Mouse (Mus musculus) heart, embryonic 15.5 days (tissue): ENCODE results near the gene Npcd. TPM values are rescaled to one million over a fixed set of nuclear protein-coding genes. Genes with fewer than 3 reads are reported as not detected.

Experiments
- ATAC-seq: fragments of 200-750 bp; cut with Nextera tagmentation; replicated peaks from 2 replicates; pipeline ENCODE4 v1.8.0; 2017; ENCODE audit warnings: low read depth, moderate TSS enrichment; ENCODE audit not compliant: insufficient number of reproducible peaks, insufficient read depth, low FRiP score
- H3K27ac ChIP-seq: fragments of 300-500 bp; sonication (generic); 2 replicates; pipeline ENCODE4 v1.5.1; 2015; ENCODE audit warnings: mild to moderate bottlenecking, inconsistent platforms
- H3K27me3 ChIP-seq: fragments of 300-500 bp; sonication (generic); 2 replicates; pipeline ENCODE4 v1.6.1; 2015; ENCODE audit warnings: inconsistent platforms
- H3K36me3 ChIP-seq: fragments of 300-500 bp; sonication (generic); 2 replicates; pipeline ENCODE4 v1.6.1; 2015; ENCODE audit warnings: mild to moderate bottlenecking, inconsistent platforms
- H3K4me1 ChIP-seq: fragments of 300-500 bp; sonication (generic); replicated peaks from 2 replicates; pipeline ENCODE4 v1.6.1; 2015; ENCODE audit warnings: inconsistent platforms
- H3K4me2 ChIP-seq: fragments of 300-500 bp; sonication (generic); 2 replicates; pipeline ENCODE4 v1.6.1; 2015; ENCODE audit warnings: inconsistent platforms, mild to moderate bottlenecking, moderate library complexity
- H3K4me3 ChIP-seq: fragments of 300-500 bp; sonication (generic); 2 replicates; pipeline ENCODE4 v1.5.1; 2015; ENCODE audit warnings: mild to moderate bottlenecking, inconsistent platforms
- H3K9ac ChIP-seq: fragments of 300-500 bp; sonication (generic); 2 replicates; pipeline ENCODE4 v1.6.1; 2015; ENCODE audit warnings: mild to moderate bottlenecking, inconsistent platforms
- H3K9me3 ChIP-seq: fragments of 300-500 bp; sonication (generic); replicated peaks from 2 replicates; pipeline ENCODE4 v1.6.1; 2016; ENCODE audit warnings: inconsistent platforms
- WGBS: fragments of 180-500 bp; shearing (Covaris S2); methylation state at CpG from one replicate; pipeline ENCODE4 v1.1.7; 2015; ENCODE audit warnings: mixed read lengths; 5-methylcytosine and 5-hydroxymethylcytosine counted together
- polyA plus RNA-seq: library from polyadenylated mRNA; unstranded; fragments of >200 nt; fragmentation: Nextera tagmentation; extraction: Ambion mirVana; gene quantifications from 2 replicates; pipeline ENCODE4 v1.2.1, GENCODE M21; 2015

Gene Npcd
- polyA plus RNA-seq, 1 experiment from 2014 or later: not detected

GRCm38 (mm10) chr15:79859821-79860220, 25.8 kb upstream of the Npcd start:
- WGBS: 82% methylated on average over 9 of the region's 9 CpGs
- H3K4me3 ChIP-seq: no peak overlapping the region
- no peaks in the 10 kb centered on the region for H3K36me3 ChIP-seq
- H3K9ac ChIP-seq: no peak overlapping the region
- no peak overlapping the region for H3K4me2 ChIP-seq
- H3K27ac ChIP-seq: no peak overlapping the region
- no peak for ATAC-seq
- no peaks in the 10 kb centered on the region for H3K27me3 ChIP-seq
- H3K9me3 ChIP-seq: no peaks in the 10 kb centered on the region
- 0 out of 2 replicates have a peak, but pooled peaks cover 4% of the 10 kb centered on the region for H3K4me1 ChIP-seq

- H3K27me3 ChIP-seq: no peaks in the 10 kb centered on the region
- no peak overlapping the region for H3K27ac ChIP-seq
- no peak overlapping the region for H3K4me3 ChIP-seq
- no peaks in the 10 kb centered on the region for H3K36me3 ChIP-seq
- H3K4me2 ChIP-seq: no peak overlapping the region
- H3K9ac ChIP-seq: no peak overlapping the region
- no peaks in the 10 kb centered on the region for H3K9me3 ChIP-seq
- ATAC-seq: peak; percentile 58; the same call in 1 of the 2 replicates
- 0 out of 2 replicates have a peak, but pooled peaks cover 4% of the 10 kb centered on the region for H3K4me1 ChIP-seq
- 47% methylated on average over 5 of the region's 5 CpGs for WGBS
Measured at GRCm38 (mm10) chr15:79858979-79859378, 24.9 kb upstream of the Npcd start.

GRCm38 (mm10) chr15:79850143-79850542, 16.1 kb upstream of the Npcd start:
- WGBS: 89% methylated on average over 2 of the region's 2 CpGs
- Histone ChIP-seq H3K4me2 (no peak overlapping the region), H3K9ac (no peak overlapping the region), H3K27me3 (no peaks in the 10 kb centered on the region), H3K27ac (no peak overlapping the region), H3K36me3 (no peaks in the 10 kb centered on the region), H3K4me1 (peaks cover 12% of the 10 kb centered on the region), H3K4me3 (no peak overlapping the region), H3K9me3 (no peaks in the 10 kb centered on the region)
- no peak for ATAC-seq

GRCm38 (mm10) chr15:79847100-79847499, 13.1 kb upstream of the Npcd start:
- H3K4me1 ChIP-seq: peaks cover 12% of the 10 kb centered on the region
- H3K9ac ChIP-seq: no peak overlapping the region
- peak overlapping the region; percentile 43 for H3K27ac ChIP-seq
- H3K36me3 ChIP-seq: no peaks in the 10 kb centered on the region
- WGBS: 23% methylated on average over 5 of the region's 5 CpGs
- H3K4me2 ChIP-seq: no peak overlapping the region
- ATAC-seq: peak; percentile 62; the same call in 1 of the 2 replicates
- no peak overlapping the region for H3K4me3 ChIP-seq
- no peaks in the 10 kb centered on the region for H3K27me3 ChIP-seq
- no peaks in the 10 kb centered on the region for H3K9me3 ChIP-seq

- H3K4me2 ChIP-seq: no peak overlapping the region
- 64% methylated on average over 4 of the region's 4 CpGs for WGBS
Measured at GRCm38 (mm10) chr15:79845986-79846385, 11.9 kb upstream of the Npcd start.

GRCm38 (mm10) chr15:79842985-79843384, 8.9 kb upstream of the Npcd start:
- no peak for ATAC-seq
- Histone ChIP-seq H3K4me1 (peaks cover 12% of the 10 kb centered on the region), H3K27ac (no peak overlapping the region), H3K9ac (no peak overlapping the region), H3K27me3 (peaks cover 6% of the 10 kb centered on the region; the same call in 1 of the 2 replicates), H3K36me3 (no peaks in the 10 kb centered on the region), H3K9me3 (no peaks in the 10 kb centered on the region), H3K4me2 (no peak overlapping the region), H3K4me3 (no peak overlapping the region)
- 80% methylated on average over 3 of the region's 3 CpGs for WGBS

More at GRCm38 (mm10) chr15:79845986-79846385, 11.9 kb upstream of the Npcd start:
- H3K36me3 ChIP-seq: no peaks in the 10 kb centered on the region
- H3K9ac ChIP-seq: no peak overlapping the region
- 0 out of 2 replicates have a peak, but pooled peaks cover 2% of the 10 kb centered on the region for H3K27me3 ChIP-seq
- H3K9me3 ChIP-seq: no peaks in the 10 kb centered on the region
- H3K4me3 ChIP-seq: no peak overlapping the region
- no peak for ATAC-seq
- H3K27ac ChIP-seq: no peak overlapping the region
- peaks cover 12% of the 10 kb centered on the region for H3K4me1 ChIP-seq

GRCm38 (mm10) chr15:79840281-79840680, 6.2 kb upstream of the Npcd start:
- ATAC-seq: no peak
- 50% methylated on average over 2 of the region's 2 CpGs for WGBS
- peaks cover 8% of the 10 kb centered on the region; the same call in 1 of the 2 replicates for H3K27me3 ChIP-seq

GRCm38 (mm10) chr15:79834881-79835260, 834 bp upstream of the Npcd start:
- Histone ChIP-seq H3K4me3 (peak overlapping the region; percentile 88; the same call in 1 of the 2 replicates), H3K27ac (peak overlapping the region; percentile 96), H3K9me3 (no peaks in the 10 kb centered on the region), H3K27me3 (peaks cover 3% of the 10 kb centered on the region; the same call in 1 of the 2 replicates), H3K36me3 (peaks cover 5% of the 10 kb centered on the region; the same call in 1 of the 2 replicates), H3K9ac (no peak overlapping the region), H3K4me2 (peak overlapping the region; percentile 82), H3K4me1 (peaks cover 36% of the 10 kb centered on the region)
- 59% methylated on average over 9 of the region's 9 CpGs for WGBS
- no peak for ATAC-seq

More at GRCm38 (mm10) chr15:79840281-79840680, 6.2 kb upstream of the Npcd start:
- Histone ChIP-seq H3K4me1 (no peaks in the 10 kb centered on the region), H3K27ac (no peak overlapping the region), H3K4me2 (no peak overlapping the region), H3K36me3 (no peaks in the 10 kb centered on the region), H3K4me3 (no peak overlapping the region), H3K9ac (no peak overlapping the region), H3K9me3 (no peaks in the 10 kb centered on the region)

- ATAC-seq: peak; percentile 45; the same call in 1 of the 2 replicates
- Histone ChIP-seq H3K9ac (peak overlapping the region; percentile 80), H3K27ac (peak overlapping the region; percentile 96), H3K4me1 (peaks cover 50% of the 10 kb centered on the region), H3K4me3 (peak overlapping the region; percentile 88), H3K4me2 (peak overlapping the region; percentile 82), H3K27me3 (0 out of 2 replicates have a peak, but pooled peaks cover 3% of the 10 kb centered on the region), H3K36me3 (peaks cover 7% of the 10 kb centered on the region; the same call in 1 of the 2 replicates), H3K9me3 (no peaks in the 10 kb centered on the region)
- WGBS: under 1% methylated on average over 41 of the region's 41 CpGs
Measured at GRCm38 (mm10) chr15:79833251-79834050, 586 bp downstream of the Npcd start.

- H3K36me3 ChIP-seq: peaks cover 15% of the 10 kb centered on the region; the same call in 1 of the 2 replicates
- no peaks in the 10 kb centered on the region for H3K9me3 ChIP-seq
- peaks cover 62% of the 10 kb centered on the region for H3K4me1 ChIP-seq
- peak overlapping the region; percentile 80 for H3K9ac ChIP-seq
- H3K4me2 ChIP-seq: peak overlapping the region; percentile 82
- H3K27ac ChIP-seq: peak overlapping the region; percentile 96
- ATAC-seq: no peak
- no peaks in the 10 kb centered on the region for H3K27me3 ChIP-seq
- 34% methylated on average over 18 of the region's 18 CpGs for whole genome bisulfite sequencing
- H3K4me3 ChIP-seq: peak overlapping the region; percentile 88
Measured at GRCm38 (mm10) chr15:79832064-79832900, 1.8 kb downstream of the Npcd start.

GRCm38 (mm10) chr15:79830388-79830787, 3.6 kb downstream of the Npcd start:
- no peaks in the 10 kb centered on the region for H3K27me3 ChIP-seq
- no peak overlapping the region for H3K27ac ChIP-seq
- H3K9me3 ChIP-seq: no peaks in the 10 kb centered on the region
- no peak overlapping the region for H3K4me3 ChIP-seq
- no peak overlapping the region for H3K4me2 ChIP-seq
- WGBS: 15% methylated on average over 4 of the region's 4 CpGs
- no peak overlapping the region for H3K9ac ChIP-seq
- no peak for ATAC-seq
- peaks cover 77% of the 10 kb centered on the region for H3K4me1 ChIP-seq
- H3K36me3 ChIP-seq: peaks cover 20% of the 10 kb centered on the region; the same call in 1 of the 2 replicates
